Mouse (Mus musculus) hindbrain, postnatal 0 days (tissue): Measurements from ENCODE around the gene Tubgcp4. TPM values are rescaled to one million over a fixed set of nuclear protein-coding genes. Genes with fewer than 3 reads are reported as not detected.

Experiments
- ATAC-seq: fragments of 200-750 bp; cut with Nextera tagmentation; 2 replicates; pipeline ENCODE4 v1.8.0; 2017; ENCODE audit warnings: mild to moderate bottlenecking, moderate TSS enrichment, moderate library complexity
- DNase-seq: peaks from one replicate; pipeline ENCODE4 v3.0.0-alpha.2; 2015; ENCODE audit warnings: low spot score
- H3K27ac ChIP-seq: fragments of 300-500 bp; sonication (generic); 2 replicates; pipeline ENCODE4 v1.5.1; 2014; ENCODE audit warnings: mild to moderate bottlenecking
- H3K27me3 ChIP-seq: fragments of 300-500 bp; sonication (generic); 2 replicates; pipeline ENCODE4 v1.6.1; 2014; ENCODE audit warnings: low read length, mixed read lengths; ENCODE audit not compliant: insufficient read depth
- H3K36me3 ChIP-seq: fragments of 300-500 bp; sonication (generic); 2 replicates; pipeline ENCODE4 v1.6.1; 2014; ENCODE audit warnings: low read length, mixed read lengths; ENCODE audit not compliant: insufficient read depth
- H3K4me1 ChIP-seq: fragments of 300-500 bp; sonication (generic); 2 replicates; pipeline ENCODE4 v1.6.1; 2014; ENCODE audit warnings: antibody characterized with exemption, low read length, mixed read lengths; ENCODE audit not compliant: insufficient read depth
- H3K4me2 ChIP-seq: fragments of 300-500 bp; sonication (generic); 2 replicates; pipeline ENCODE4 v1.6.1; 2014; ENCODE audit warnings: low read depth, mild to moderate bottlenecking, low read length, moderate library complexity, mixed read lengths
- H3K4me3 ChIP-seq: fragments of 300-500 bp; sonication (generic); 2 replicates; pipeline ENCODE4 v1.5.1; 2014; ENCODE audit warnings: low read length
- H3K9ac ChIP-seq: fragments of 300-500 bp; sonication (generic); replicated peaks from 2 replicates; pipeline ENCODE4 v1.6.1; 2014; ENCODE audit warnings: mild to moderate bottlenecking, low read length, moderate library complexity, mixed read lengths
- H3K9me3 ChIP-seq: fragments of 300-500 bp; sonication (generic); 2 replicates; pipeline ENCODE4 v1.6.1; 2016; ENCODE audit warnings: low read length, mixed read lengths
- CTCF ChIP-seq: IDR thresholded peaks from 2 replicates; pipeline ENCODE4 v1.5.1; 2016; ENCODE audit warnings: antibody characterized with exemption, control low read depth, low read depth
- WGBS: fragments of 180-500 bp; shearing (Covaris S2); extraction: QIAGEN DNeasy Blood & Tissue Kit; methylation state at CpG from one replicate; pipeline ENCODE4 v1.1.7; 2014; 5-methylcytosine and 5-hydroxymethylcytosine counted together
- polyA plus RNA-seq: library from polyadenylated mRNA; unstranded; fragments of >200 nt; fragmentation: Nextera tagmentation; extraction: Ambion mirVana; gene quantifications from 2 replicates; pipeline ENCODE4 v1.2.1, GENCODE M21; 2015
- total RNA-seq: library from RNA; depleted of rRNA; stranded (reverse); fragments of >200 nt; gene quantifications from 2 replicates; pipeline ENCODE4 v1.2.3, GENCODE M21; 2014

Tubgcp4 gene
- total and polyA plus RNA-seq, 2 experiments from 2014 or later = 26.1 to 33.6 TPM

DNA sequence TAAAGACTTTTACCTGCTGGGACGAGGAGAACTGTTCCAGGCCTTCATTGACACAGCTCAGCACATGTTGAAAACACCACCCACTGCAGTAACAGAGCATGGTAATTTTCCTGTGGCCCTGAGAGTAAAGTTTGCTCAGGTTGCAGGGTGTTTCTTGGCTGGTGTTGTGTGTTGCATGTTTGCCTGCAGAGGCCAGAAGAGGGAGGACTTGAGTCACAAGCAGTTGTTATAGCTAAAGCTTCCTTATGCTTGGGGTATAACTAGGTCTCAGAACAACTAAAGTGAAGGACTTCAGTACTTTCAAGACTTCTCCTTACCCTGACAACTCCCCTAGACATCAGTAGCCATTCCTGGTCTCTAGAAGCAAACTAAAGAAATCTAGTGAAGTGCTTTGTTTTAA lies 18.1 kb downstream of the Tubgcp4 start:
- no peak for DNase-seq
- peak; percentile 36 for TF ChIP-seq CTCF
- WGBS = 79% methylated on average over 1 of the region's 1 CpGs
- ATAC-seq = no peak
- Histone ChIP-seq H3K27me3 (no peaks in the 10 kb centered on the region), H3K4me2 (no peak overlapping the region), H3K4me3 (no peak overlapping the region), H3K4me1 (no peaks in the 10 kb centered on the region), H3K27ac (no peak overlapping the region), H3K9ac (no peak overlapping the region), H3K36me3 (peaks cover 70% of the 10 kb centered on the region), H3K9me3 (no peaks in the 10 kb centered on the region)

DNA sequence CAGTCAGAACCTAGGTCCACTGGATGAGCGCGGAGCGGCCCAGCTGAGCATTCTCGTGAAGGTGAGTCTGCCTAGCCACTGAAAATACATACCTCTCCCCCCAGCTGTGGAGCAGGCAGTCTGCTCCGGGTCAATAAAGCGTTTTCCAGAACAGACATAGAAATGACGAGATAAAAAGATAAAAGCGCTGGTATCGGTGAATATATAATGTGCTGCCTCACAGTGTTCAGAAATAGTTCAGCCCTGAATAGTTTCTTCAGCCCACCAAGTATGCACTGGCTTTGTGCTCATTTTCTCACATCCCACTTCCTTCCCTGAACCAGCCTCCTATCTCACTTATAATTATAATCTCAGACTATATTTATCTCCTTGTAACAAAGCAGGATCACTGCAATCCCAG lies 25.0 kb downstream of the Tubgcp4 start:
- WGBS = 91% methylated on average over 9 of the region's 9 CpGs
- H3K27me3 ChIP-seq = no peaks in the 10 kb centered on the region
- no peak overlapping the region for H3K4me2 ChIP-seq
- H3K27ac ChIP-seq = no peak overlapping the region
- ATAC-seq (no peak), DNase-seq (no peak)
- no peak for TF ChIP-seq CTCF
- no peaks in the 10 kb centered on the region for H3K9me3 ChIP-seq
- no peak overlapping the region for H3K4me3 ChIP-seq
- H3K36me3 ChIP-seq = peaks cover 95% of the 10 kb centered on the region
- no peaks in the 10 kb centered on the region for H3K4me1 ChIP-seq
- no peak overlapping the region for H3K9ac ChIP-seq

DNA sequence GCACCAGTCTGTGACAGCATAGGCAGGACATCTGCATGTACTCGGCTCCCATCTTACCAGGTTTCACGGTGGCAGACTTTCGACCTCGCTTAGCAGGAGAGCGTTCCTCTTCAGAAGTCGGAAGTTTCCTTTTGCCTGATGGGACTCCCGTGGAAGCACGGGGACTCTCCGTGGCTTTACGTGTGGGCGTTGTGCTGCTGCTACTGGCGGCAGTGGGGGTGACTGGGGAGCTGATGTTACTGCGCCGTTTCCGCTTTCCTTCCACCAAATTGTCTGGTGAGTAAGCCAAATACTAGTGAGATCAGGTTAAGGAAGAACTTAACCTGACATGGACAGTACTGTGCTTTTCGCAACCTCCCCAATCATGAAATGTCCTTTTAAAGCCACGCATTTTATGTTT lies 33.8 kb downstream of the Tubgcp4 start:
- Histone ChIP-seq H3K4me1 (no peaks in the 10 kb centered on the region), H3K27ac (no peak overlapping the region), H3K27me3 (no peaks in the 10 kb centered on the region), H3K4me2 (no peak overlapping the region), H3K9me3 (no peaks in the 10 kb centered on the region), H3K36me3 (peaks cover 91% of the 10 kb centered on the region), H3K9ac (no peak overlapping the region), H3K4me3 (no peak overlapping the region)
- ATAC-seq (no peak), DNase-seq (no peak)
- no peak for TF ChIP-seq CTCF
- WGBS = 92% methylated on average over 17 of the region's 17 CpGs

DNA sequence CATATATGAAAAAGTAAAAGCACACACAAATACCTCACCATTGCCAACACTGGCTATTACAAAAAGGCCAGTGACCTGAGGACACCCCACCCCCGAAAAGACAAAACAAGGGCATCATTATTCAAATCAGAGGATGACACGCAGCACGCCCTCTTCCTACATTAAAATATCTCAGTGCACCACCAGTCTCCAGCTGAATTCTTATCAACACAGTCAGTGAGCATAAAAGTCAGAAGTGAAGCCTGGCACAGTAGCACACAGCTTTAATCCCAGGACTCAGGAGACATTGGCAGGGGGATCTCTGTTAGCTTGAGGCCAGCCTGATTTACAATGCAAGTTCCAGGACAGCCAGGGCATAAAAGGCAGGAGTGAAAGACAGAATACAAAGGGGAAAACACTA lies 36.1 kb downstream of the Tubgcp4 start:
- no peak for ATAC-seq
- Histone ChIP-seq H3K9me3 (no peaks in the 10 kb centered on the region), H3K27me3 (no peaks in the 10 kb centered on the region), H3K4me2 (no peak overlapping the region), H3K4me1 (no peaks in the 10 kb centered on the region), H3K27ac (no peak overlapping the region), H3K4me3 (no peak overlapping the region), H3K36me3 (peaks cover 86% of the 10 kb centered on the region), H3K9ac (no peak overlapping the region)
- TF ChIP-seq CTCF = no peak
- no peak for DNase-seq
- 92% methylated on average over 3 of the region's 3 CpGs for WGBS

DNA sequence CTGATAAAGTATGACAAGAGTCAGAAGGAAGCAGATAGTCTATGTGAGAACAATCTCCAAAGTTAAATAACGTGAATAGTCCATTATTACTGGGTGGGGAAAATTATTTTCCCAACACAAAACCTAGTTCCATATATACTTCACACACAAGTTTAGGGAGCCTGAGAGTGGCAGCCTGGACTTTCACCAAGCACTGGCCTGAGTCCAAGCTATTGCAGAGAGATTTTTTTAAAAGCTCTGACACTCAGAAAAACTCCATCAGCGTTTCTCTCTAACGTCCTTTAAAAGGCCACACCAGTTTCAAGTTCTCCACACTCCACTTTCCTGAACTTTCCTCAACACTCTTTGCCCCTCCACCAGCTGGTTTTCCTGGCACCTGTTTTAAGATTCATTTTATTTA lies 44.0 kb downstream of the Tubgcp4 start:
- H3K27me3 ChIP-seq = no peaks in the 10 kb centered on the region
- H3K9me3 ChIP-seq = no peaks in the 10 kb centered on the region
- H3K9ac ChIP-seq = no peak overlapping the region
- H3K36me3 ChIP-seq = peaks cover 55% of the 10 kb centered on the region
- 60% methylated on average over 3 of the region's 3 CpGs for WGBS
- H3K27ac ChIP-seq = no peak overlapping the region
- no peak for TF ChIP-seq CTCF
- no peaks in the 10 kb centered on the region for H3K4me1 ChIP-seq
- ATAC-seq (no peak), DNase-seq (no peak)
- no peak overlapping the region for H3K4me3 ChIP-seq
- no peak overlapping the region for H3K4me2 ChIP-seq

DNA sequence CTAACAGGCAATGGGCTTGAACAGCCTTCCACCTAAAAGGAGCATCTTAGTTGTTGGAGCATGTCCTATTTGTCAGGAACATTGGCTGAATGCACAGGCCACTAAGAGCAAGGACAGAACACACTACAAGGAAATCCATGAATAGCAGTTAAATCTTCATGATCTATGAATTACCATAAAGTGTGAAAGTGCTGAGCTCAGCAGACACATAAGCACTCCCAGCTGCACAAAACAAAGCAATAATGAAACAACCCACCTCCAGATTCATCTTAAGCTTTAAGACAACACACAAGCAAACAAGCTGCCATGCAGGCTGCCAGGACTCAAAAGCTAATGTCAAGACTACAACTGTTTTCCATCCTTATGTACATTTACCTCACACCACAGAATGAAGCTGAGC lies 48.7 kb downstream of the Tubgcp4 start:
- TF ChIP-seq CTCF = no peak
- H3K4me1 ChIP-seq = no peaks in the 10 kb centered on the region
- no peaks in the 10 kb centered on the region for H3K27me3 ChIP-seq
- no peak overlapping the region for H3K4me3 ChIP-seq
- no peak for ATAC-seq
- H3K27ac ChIP-seq = no peak overlapping the region
- no peak for DNase-seq
- no peak overlapping the region for H3K9ac ChIP-seq
- no peaks in the 10 kb centered on the region for H3K9me3 ChIP-seq
- H3K36me3 ChIP-seq = peaks cover 56% of the 10 kb centered on the region
- H3K4me2 ChIP-seq = no peak overlapping the region

DNA sequence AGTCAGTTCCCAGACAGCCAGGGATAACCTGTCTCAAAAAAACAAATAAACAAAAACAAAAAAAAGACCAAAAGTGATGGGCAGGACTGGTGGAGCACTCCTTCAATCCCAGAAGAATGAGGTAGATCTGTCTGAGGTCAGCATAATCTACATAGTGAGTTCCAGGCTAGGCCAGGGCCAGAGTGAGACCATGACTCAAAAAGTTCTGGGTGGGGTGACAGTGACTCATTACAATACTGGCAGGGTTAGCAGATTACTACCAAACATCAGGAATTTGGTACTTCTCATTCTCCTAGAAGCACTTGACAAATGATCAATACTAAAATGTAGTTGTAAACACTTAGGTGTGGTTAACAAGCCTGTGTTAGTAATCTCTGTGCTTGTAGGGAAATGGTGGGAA lies 49.5 kb downstream of the Tubgcp4 start:
- Histone ChIP-seq H3K36me3 (peaks cover 48% of the 10 kb centered on the region), H3K4me1 (no peaks in the 10 kb centered on the region), H3K4me3 (no peak overlapping the region), H3K4me2 (no peak overlapping the region), H3K27me3 (no peaks in the 10 kb centered on the region), H3K9ac (no peak overlapping the region), H3K9me3 (no peaks in the 10 kb centered on the region), H3K27ac (no peak overlapping the region)
- no peak for DNase-seq
- no peak for ATAC-seq
- TF ChIP-seq CTCF = no peak
